Mouse (Mus musculus) heart, embryonic 10.5 days (tissue): ENCODE measurements around the gene Psmb3. TPM values are rescaled to one million over a fixed set of nuclear protein-coding genes. Genes with fewer than 3 reads are reported as not detected.

ENCODE experiments used
- DNase-seq: peaks from one replicate; pipeline ENCODE4 v3.0.0-alpha.2; 2017; ENCODE audit warnings: low spot score
- H3K27ac ChIP-seq: fragments of 300-500 bp; sonication (generic); 2 replicates; pipeline ENCODE4 v1.5.1; 2016; ENCODE audit warnings: mild to moderate bottlenecking
- H3K27me3 ChIP-seq: fragments of 300-500 bp; sonication (generic); 2 replicates; pipeline ENCODE4 v1.6.1; 2016; ENCODE audit warnings: mild to moderate bottlenecking; ENCODE audit not compliant: poor library complexity, insufficient read depth, severe bottlenecking
- H3K36me3 ChIP-seq: fragments of 300-500 bp; sonication (generic); 2 replicates; pipeline ENCODE4 v1.6.1; 2016; ENCODE audit warnings: mild to moderate bottlenecking, moderate library complexity
- H3K4me1 ChIP-seq: fragments of 300-500 bp; sonication (generic); 2 replicates; pipeline ENCODE4 v1.6.1; 2016; ENCODE audit warnings: mild to moderate bottlenecking
- H3K4me3 ChIP-seq: fragments of 300-500 bp; sonication (generic); 2 replicates; pipeline ENCODE4 v1.5.1; 2016; ENCODE audit warnings: mild to moderate bottlenecking, moderate library complexity
- H3K9me3 ChIP-seq: fragments of 300-500 bp; sonication (generic); 2 replicates; pipeline ENCODE4 v1.6.1; 2016; ENCODE audit warnings: mild to moderate bottlenecking, moderate library complexity
- WGBS: fragments of 180-500 bp; shearing (Covaris S2); methylation state at CpG from one replicate; pipeline ENCODE4 v1.1.7; 2016; 5-methylcytosine and 5-hydroxymethylcytosine counted together
- polyA plus RNA-seq: library from polyadenylated mRNA; unstranded; fragments of >200 nt; fragmentation: Nextera tagmentation; extraction: Ambion mirVana; gene quantifications from 2 replicates; pipeline ENCODE4 v1.2.1, GENCODE M21; 2016

The Psmb3 gene
- polyA plus RNA-seq, 1 experiment from 2014 or later: 557 TPM

DNA sequence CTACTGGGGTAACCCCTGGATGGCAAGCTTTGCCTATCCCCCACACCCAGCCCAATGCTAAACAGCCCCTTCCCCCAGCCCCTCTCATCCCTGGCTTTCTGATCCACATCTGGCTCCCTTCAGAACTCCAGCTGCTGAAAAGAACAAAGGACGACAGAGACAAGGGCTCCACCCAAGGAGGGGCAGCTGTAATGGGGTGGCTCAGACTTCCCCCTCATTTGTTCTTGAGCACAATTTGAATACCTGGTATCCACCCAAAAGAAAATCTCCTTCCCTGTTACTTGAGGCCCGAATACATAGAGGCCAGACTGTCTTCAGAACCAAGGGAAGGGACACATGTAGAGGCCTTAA lies 32.0 kb upstream of the Psmb3 start:
- no peak overlapping the region for H3K4me3 ChIP-seq
- H3K27me3 ChIP-seq: no peaks in the 10 kb centered on the region
- 47% methylated on average over 2 of the region's 2 CpGs for WGBS
- H3K36me3 ChIP-seq: peaks cover 94% of the 10 kb centered on the region
- H3K4me1 ChIP-seq: peaks cover 47% of the 10 kb centered on the region
- no peak overlapping the region for H3K27ac ChIP-seq
- no peaks in the 10 kb centered on the region for H3K9me3 ChIP-seq
- no peak for DNase-seq

DNA sequence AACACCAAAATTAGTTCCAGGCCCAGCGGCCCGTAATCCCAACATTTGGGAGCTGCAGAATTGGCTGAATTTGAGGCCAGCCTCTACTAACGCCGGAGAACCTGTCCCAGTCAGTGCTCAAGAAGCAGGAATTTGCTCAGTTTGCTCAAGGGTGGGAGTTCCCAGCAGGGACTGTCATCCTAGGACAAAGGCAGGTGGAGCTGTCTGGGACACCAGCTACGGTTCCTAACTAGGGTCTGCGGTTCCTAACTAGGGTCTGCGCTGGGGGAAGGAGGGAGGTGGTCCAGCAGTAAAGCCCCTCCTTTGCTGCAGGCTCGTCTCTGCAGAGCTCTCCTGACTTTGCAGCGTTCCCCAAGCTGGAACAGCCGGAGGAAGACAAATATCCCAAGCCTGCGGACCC lies 30.1 kb upstream of the Psmb3 start:
- no peak overlapping the region for H3K27ac ChIP-seq
- H3K4me1 ChIP-seq: peaks cover 51% of the 10 kb centered on the region
- H3K36me3 ChIP-seq: peaks cover 95% of the 10 kb centered on the region
- no peak for DNase-seq
- WGBS: 83% methylated on average over 11 of the region's 11 CpGs
- H3K9me3 ChIP-seq: no peaks in the 10 kb centered on the region
- no peaks in the 10 kb centered on the region for H3K27me3 ChIP-seq
- no peak overlapping the region for H3K4me3 ChIP-seq

- H3K4me3 ChIP-seq: 0 out of 2 replicates have a peak overlapping the region, but pooled peaks have one; percentile 5
- WGBS: 65% methylated on average over 15 of the region's 15 CpGs
Observed at GRCm38 (mm10) chr11:97676050-97676754, 27.0 kb upstream of the Psmb3 start.

DNA sequence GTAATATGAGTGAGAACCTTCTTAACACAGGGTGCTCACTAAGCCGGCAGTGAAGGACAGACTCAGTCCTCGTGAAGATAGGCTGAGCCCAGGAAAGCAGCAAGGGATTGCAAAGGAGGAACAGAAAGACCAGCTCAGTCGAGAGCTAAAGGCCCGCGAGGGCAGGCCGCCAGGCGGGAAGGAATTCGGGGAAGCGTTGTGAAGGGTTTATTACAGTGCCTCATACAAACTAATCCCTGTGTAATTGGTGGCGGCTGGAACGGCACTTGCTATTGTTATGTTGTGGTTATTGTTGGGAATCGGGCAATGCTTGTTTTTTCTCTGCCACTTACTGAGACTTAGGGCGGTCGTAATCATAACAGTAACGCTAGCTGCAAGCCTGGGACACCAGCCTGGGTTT lies 25.8 kb upstream of the Psmb3 start:
- peaks cover 39% of the 10 kb centered on the region for H3K4me1 ChIP-seq
- 85% methylated on average over 15 of the region's 15 CpGs for WGBS
- H3K27me3 ChIP-seq: no peaks in the 10 kb centered on the region
- no peak overlapping the region for H3K4me3 ChIP-seq
- H3K9me3 ChIP-seq: no peaks in the 10 kb centered on the region
- H3K27ac ChIP-seq: no peak overlapping the region
- DNase-seq: no peak
- H3K36me3 ChIP-seq: peaks cover 94% of the 10 kb centered on the region

More at GRCm38 (mm10) chr11:97676050-97676754, 27.0 kb upstream of the Psmb3 start:
- Histone ChIP-seq H3K9me3 (no peaks in the 10 kb centered on the region), H3K36me3 (peaks cover 94% of the 10 kb centered on the region), H3K27me3 (no peaks in the 10 kb centered on the region), H3K27ac (peak overlapping the region; percentile 42; the same call in 1 of the 2 replicates), H3K4me1 (peaks cover 36% of the 10 kb centered on the region)
- no peak for DNase-seq

DNA sequence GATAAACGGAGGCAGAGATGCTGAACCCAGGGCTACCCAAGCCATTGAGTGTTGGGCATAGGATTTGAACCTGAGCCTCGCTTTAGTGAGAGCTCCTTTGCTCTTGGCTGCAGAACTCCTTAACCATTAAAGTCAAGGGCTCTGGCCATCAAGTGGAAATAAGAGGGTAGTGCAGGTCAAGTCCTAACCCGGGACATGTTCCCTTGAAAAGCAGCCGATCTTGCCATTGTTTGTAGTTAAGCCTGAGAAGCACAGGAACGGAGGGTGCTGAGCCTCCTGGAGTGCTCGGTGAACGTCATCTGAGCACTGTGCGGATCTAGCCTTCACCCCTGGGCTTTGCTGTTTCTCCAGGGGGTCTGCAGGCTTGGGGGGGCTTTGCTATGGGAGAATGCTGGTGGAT lies 25.4 kb upstream of the Psmb3 start:
- no peak for DNase-seq
- Histone ChIP-seq H3K36me3 (peaks cover 94% of the 10 kb centered on the region), H3K9me3 (no peaks in the 10 kb centered on the region), H3K4me3 (no peak overlapping the region), H3K4me1 (peaks cover 39% of the 10 kb centered on the region), H3K27ac (0 out of 2 replicates have a peak overlapping the region, but pooled peaks have one; percentile 22), H3K27me3 (no peaks in the 10 kb centered on the region)
- 63% methylated on average over 8 of the region's 8 CpGs for WGBS

- Histone ChIP-seq H3K27me3 (no peaks in the 10 kb centered on the region), H3K27ac (peak overlapping the region; percentile 22; the same call in 1 of the 2 replicates), H3K4me3 (no peak overlapping the region), H3K4me1 (peaks cover 40% of the 10 kb centered on the region), H3K36me3 (peaks cover 90% of the 10 kb centered on the region), H3K9me3 (no peaks in the 10 kb centered on the region)
- no peak for DNase-seq
- WGBS: 79% methylated on average over 13 of the region's 15 CpGs
Observed at GRCm38 (mm10) chr11:97678301-97678700, 24.9 kb upstream of the Psmb3 start.

DNA sequence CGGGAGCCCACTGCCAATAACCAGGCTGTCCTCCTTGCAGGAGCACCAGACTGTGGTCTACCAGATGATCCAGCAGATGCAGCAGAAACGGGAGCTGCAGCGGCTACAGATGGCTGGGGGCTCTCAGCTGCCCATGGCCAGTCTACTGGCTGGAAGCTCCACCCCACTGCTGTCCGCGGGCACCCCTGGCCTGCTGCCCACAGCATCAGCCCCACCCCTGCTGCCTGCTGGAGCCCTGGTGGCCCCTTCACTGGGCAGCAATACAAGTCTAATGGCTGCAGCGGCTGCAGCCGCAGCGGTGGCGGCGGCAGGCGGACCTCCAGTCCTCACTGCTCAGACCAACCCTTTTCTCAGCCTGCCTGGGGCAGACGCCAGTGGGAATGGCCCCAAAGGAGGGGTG lies 22.8 kb upstream of the Psmb3 start:
- Histone ChIP-seq H3K9me3 (no peaks in the 10 kb centered on the region), H3K4me1 (peaks cover 61% of the 10 kb centered on the region), H3K27ac (no peak overlapping the region; the same call in 1 of the 2 replicates), H3K27me3 (no peaks in the 10 kb centered on the region), H3K4me3 (no peak overlapping the region), H3K36me3 (peaks cover 77% of the 10 kb centered on the region)
- 90% methylated on average over 12 of the region's 12 CpGs for WGBS
- DNase-seq: no peak

DNA sequence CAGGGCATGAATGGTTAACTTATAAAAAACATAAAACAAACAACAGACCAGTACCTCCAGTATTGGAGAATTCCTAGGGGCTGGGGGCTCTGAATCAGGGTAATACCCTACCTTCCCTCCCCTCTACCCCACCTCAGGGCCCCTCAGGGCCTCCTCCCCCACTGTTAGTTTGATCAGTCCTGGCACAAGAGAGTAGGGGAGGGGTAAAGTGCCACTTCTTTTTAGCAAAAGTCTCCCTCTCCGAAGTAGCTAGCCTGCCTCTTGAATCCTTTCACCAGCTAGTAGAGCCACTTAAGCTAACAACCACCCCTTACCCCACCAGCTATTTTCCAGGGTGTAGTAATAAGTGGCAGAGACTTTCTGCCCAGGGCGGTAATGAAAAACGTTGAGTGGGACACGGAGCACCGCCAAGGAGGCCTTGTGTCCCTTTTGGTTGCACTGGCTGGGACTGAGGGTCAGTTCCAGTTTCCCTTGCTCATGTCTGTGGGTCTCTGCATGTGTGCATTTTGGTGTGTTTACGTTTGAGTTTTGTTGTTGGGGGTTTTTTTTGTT lies 20.6 kb upstream of the Psmb3 start:
- DNase-seq: no peak
- Histone ChIP-seq H3K36me3 (peaks cover 57% of the 10 kb centered on the region), H3K4me1 (peaks cover 62% of the 10 kb centered on the region), H3K4me3 (no peak overlapping the region), H3K27ac (no peak overlapping the region), H3K27me3 (no peaks in the 10 kb centered on the region), H3K9me3 (no peaks in the 10 kb centered on the region)
- 69% methylated on average over 6 of the region's 6 CpGs for WGBS

DNA sequence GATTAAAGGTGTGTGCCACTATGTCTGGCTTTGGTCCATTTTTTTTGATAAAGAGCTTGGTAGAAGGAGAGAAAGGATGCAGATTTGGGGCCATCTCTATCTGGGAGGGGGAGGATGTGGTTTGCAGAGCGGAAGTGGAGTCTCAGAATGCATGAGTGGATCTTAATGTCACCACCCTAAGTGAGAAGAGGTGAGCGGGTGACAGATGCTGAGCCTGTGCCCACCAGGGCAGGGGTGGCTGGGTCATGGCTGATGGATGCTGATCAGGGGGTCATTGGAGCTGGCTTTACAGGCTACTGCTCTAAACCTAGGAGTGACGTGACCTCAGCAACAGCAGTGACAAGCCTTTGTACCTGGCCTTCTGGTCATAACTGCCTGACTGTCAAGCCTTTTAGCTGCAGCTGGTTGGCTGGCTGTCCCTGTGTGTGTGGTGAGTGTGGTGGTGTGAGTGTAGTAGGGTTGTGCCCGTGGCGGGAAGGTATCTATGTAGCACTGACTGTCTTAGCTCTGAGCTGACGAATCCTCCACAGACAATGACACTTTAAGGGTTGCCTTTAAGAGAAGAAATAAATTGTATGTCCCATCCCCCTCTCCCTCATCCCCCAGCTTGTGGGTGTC lies 19.0 kb upstream of the Psmb3 start:
- H3K36me3 ChIP-seq: peaks cover 54% of the 10 kb centered on the region
- WGBS: 82% methylated on average over 6 of the region's 6 CpGs

DNA sequence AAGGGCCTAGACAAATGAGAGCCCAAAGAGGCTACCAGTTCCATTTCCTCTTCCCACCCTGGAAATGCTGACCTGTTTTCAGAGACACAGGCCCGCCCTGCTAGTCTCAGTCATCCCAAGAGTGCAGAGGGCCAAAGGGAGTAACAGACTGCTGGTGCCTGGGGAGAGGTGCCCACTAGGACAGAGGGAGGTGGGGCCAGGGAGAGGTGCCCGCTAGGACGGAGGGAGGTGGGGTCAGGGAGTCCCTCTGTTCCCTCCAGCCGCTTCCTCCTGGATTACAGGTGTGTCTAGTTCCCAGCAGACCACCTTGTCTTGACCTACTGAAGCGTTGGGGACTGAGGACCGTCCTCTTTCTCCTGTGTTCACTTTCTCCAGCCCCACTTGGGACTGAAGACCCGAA lies 18.4 kb upstream of the Psmb3 start:
- DNase-seq: no peak
- Histone ChIP-seq H3K9me3 (no peaks in the 10 kb centered on the region), H3K36me3 (peaks cover 54% of the 10 kb centered on the region), H3K4me3 (peak overlapping the region; percentile 59; the same call in 1 of the 2 replicates), H3K4me1 (peaks cover 48% of the 10 kb centered on the region), H3K27ac (peak overlapping the region; percentile 66), H3K27me3 (no peaks in the 10 kb centered on the region)
- WGBS: 41% methylated on average over 7 of the region's 7 CpGs

More for the DNA sequence above, 19.0 kb upstream of the Psmb3 start:
- H3K4me3 ChIP-seq: no peak overlapping the region
- H3K27ac ChIP-seq: peak overlapping the region; percentile 66; the same call in 1 of the 2 replicates
- no peaks in the 10 kb centered on the region for H3K27me3 ChIP-seq
- DNase-seq: no peak
- H3K9me3 ChIP-seq: no peaks in the 10 kb centered on the region
- peaks cover 48% of the 10 kb centered on the region for H3K4me1 ChIP-seq

GRCm38 (mm10) chr11:97685613-97686321 lies 17.4 kb upstream of the Psmb3 start, which contains the start of gene Cisd3:
Gene Cisd3, plus strand, starts transcription at chr11:97685826.
- Histone ChIP-seq H3K36me3 (peaks cover 54% of the 10 kb centered on the region), H3K4me1 (peaks cover 44% of the 10 kb centered on the region), H3K4me3 (peak within 1 kb of the TSS; percentile 59), H3K9me3 (no peaks in the 10 kb centered on the region), H3K27ac (peak within 1 kb of the TSS; percentile 78), H3K27me3 (no peaks in the 10 kb centered on the region)
- DNase-seq: peak; percentile 97
- WGBS: under 1% methylated on average over 43 of the region's 43 CpGs

- H3K4me3 ChIP-seq: peak overlapping the region; percentile 59
- peaks cover 43% of the 10 kb centered on the region for H3K4me1 ChIP-seq
- H3K36me3 ChIP-seq: peaks cover 56% of the 10 kb centered on the region
- H3K9me3 ChIP-seq: no peaks in the 10 kb centered on the region
- peak overlapping the region; percentile 78 for H3K27ac ChIP-seq
- H3K27me3 ChIP-seq: no peaks in the 10 kb centered on the region
- DNase-seq: no peak
- WGBS: 66% methylated on average over 11 of the region's 11 CpGs
Observed at GRCm38 (mm10) chr11:97686322-97686908, 16.8 kb upstream of the Psmb3 start.
